Mouse (Mus musculus): ENCODE measurements at regions not wholly inside any gene's neighbourhood (a gene's known extent, or its start where the extent isn't known, plus 50 kb on each side); places are given as distances from the start of the nearest gene placed in this dataset.

DNA sequence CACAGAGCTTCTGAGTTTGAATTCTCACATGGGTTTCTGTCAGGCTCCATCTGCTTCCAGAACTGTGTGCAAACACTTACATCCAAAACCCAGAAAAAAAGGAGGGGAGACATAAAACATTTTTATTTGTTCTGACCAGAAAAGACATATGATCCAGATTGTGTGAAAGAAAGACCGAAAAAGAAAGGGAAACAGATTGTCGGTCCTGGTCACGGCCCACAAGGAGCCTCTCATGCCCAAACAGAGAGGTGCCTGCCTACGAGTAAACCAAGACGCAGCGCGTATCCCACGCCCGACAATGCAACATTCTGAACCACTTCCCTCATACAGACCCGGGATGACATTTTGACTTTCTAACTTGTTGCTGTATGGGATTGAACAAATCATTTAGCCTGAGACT is 65.3 kb upstream of the Rgma start:
- 54% methylated on average over 10 of the region's 10 CpGs for WGBS
- Histone ChIP-seq H3K27ac (ENCODE audit: insufficient read depth, low read depth, low read length) (no peak overlapping the region), H3K4me3 (ENCODE audit: insufficient read depth, low read depth, low read length) (no peak overlapping the region), H3K4me1 (ENCODE audit: control insufficient read depth, insufficient read depth, low read length) (no peaks in the 10 kb centered on the region), H3K36me3 (ENCODE audit: control insufficient read depth, insufficient read depth, low read length) (no peaks in the 10 kb centered on the region), H3K27me3 (replicated peaks; ENCODE audit: control insufficient read depth, insufficient read depth, low read length) (no peaks in the 10 kb centered on the region)
- TF ChIP-seq CTCF (conservative IDR thresholded peaks at IDR 0.05; ENCODE audit: insufficient read depth, insufficient read length, low read depth, low read length) (no peak), POLR2A (IDR thresholded peaks at IDR 0.05; ENCODE audit: low read depth, low read length) (no peak)
- DNase-seq, result no peak

- WGBS, result 94% methylated on average over 15 of the region's 15 CpGs
- H3K36me3 ChIP-seq (ENCODE audit: control insufficient read depth, insufficient read depth, low read length), result no peaks in the 10 kb centered on the region
- no peak overlapping the region for H3K27ac ChIP-seq (ENCODE audit: insufficient read depth, low read depth, low read length)
- TF ChIP-seq CTCF (conservative IDR thresholded peaks at IDR 0.05; ENCODE audit: insufficient read depth, insufficient read length, low read depth, low read length), result no peak
- no peak for TF ChIP-seq POLR2A (IDR thresholded peaks at IDR 0.05; ENCODE audit: low read depth, low read length)
- no peak overlapping the region for H3K4me3 ChIP-seq (ENCODE audit: insufficient read depth, low read depth, low read length)
- H3K4me1 ChIP-seq (ENCODE audit: control insufficient read depth, insufficient read depth, low read length), result no peaks in the 10 kb centered on the region
- H3K27me3 ChIP-seq (replicated peaks; ENCODE audit: control insufficient read depth, insufficient read depth, low read length), result no peaks in the 10 kb centered on the region
- DNase-seq, result no peak
These were observed 64.7 kb upstream of the Rgma start for GRCm38 (mm10) chr7:73310581-73311136.

DNA sequence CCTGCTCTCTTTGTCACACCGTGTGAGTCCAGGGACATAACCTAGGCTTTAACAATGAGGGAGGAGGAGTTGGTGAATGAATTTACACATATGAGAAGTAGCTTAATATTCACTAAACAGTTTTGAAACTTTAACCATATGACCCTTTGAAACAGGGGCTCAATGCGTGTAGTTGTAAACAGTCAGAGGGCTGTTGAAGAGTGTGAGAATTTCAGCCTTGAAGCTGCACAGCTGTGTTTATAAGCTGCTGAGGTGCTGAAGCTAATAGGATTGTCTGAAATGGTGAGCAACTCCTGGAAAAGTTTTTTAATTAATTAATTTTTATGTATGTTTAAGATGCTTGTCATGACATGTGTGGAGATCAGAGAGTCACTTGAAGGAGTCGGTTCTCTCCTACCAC is 59.8 kb upstream of the Rgma start:
- no peak for DNase-seq
- TF ChIP-seq POLR2A (IDR thresholded peaks at IDR 0.05; ENCODE audit: low read depth, low read length) (no peak), CTCF (conservative IDR thresholded peaks at IDR 0.05; ENCODE audit: insufficient read depth, insufficient read length, low read depth, low read length) (no peak)
- Histone ChIP-seq H3K36me3 (ENCODE audit: control insufficient read depth, insufficient read depth, low read length) (no peaks in the 10 kb centered on the region), H3K27me3 (replicated peaks; ENCODE audit: control insufficient read depth, insufficient read depth, low read length) (no peaks in the 10 kb centered on the region), H3K4me1 (ENCODE audit: control insufficient read depth, insufficient read depth, low read length) (no peaks in the 10 kb centered on the region), H3K4me3 (ENCODE audit: insufficient read depth, low read depth, low read length) (no peak overlapping the region), H3K27ac (ENCODE audit: insufficient read depth, low read depth, low read length) (no peak overlapping the region)
- WGBS, result 80% methylated on average over 3 of the region's 3 CpGs

- H3K27ac ChIP-seq (ENCODE audit: insufficient read depth, low read depth, low read length), result no peak overlapping the region
- whole genome bisulfite sequencing, result 95% methylated on average over 4 of the region's 4 CpGs
- H3K27me3 ChIP-seq (replicated peaks; ENCODE audit: control insufficient read depth, insufficient read depth, low read length), result no peaks in the 10 kb centered on the region
- no peak overlapping the region for H3K4me3 ChIP-seq (ENCODE audit: insufficient read depth, low read depth, low read length)
- H3K4me1 ChIP-seq (ENCODE audit: control insufficient read depth, insufficient read depth, low read length), result no peaks in the 10 kb centered on the region
- no peaks in the 10 kb centered on the region for H3K36me3 ChIP-seq (ENCODE audit: control insufficient read depth, insufficient read depth, low read length)
- TF ChIP-seq CTCF (conservative IDR thresholded peaks at IDR 0.05; ENCODE audit: insufficient read depth, insufficient read length, low read depth, low read length) (no peak), POLR2A (IDR thresholded peaks at IDR 0.05; ENCODE audit: low read depth, low read length) (no peak)
- DNase-seq, result no peak
These were observed 57.7 kb upstream of the Rgma start for GRCm38 (mm10) chr7:73317574-73317973.

GRCm38 (mm10) chr7:73319004-73319403 is 56.3 kb upstream of the Rgma start:
- Histone ChIP-seq H3K36me3 (ENCODE audit: control insufficient read depth, insufficient read depth, low read length) (no peaks in the 10 kb centered on the region), H3K27me3 (replicated peaks; ENCODE audit: control insufficient read depth, insufficient read depth, low read length) (no peaks in the 10 kb centered on the region), H3K4me1 (ENCODE audit: control insufficient read depth, insufficient read depth, low read length) (no peaks in the 10 kb centered on the region), H3K4me3 (ENCODE audit: insufficient read depth, low read depth, low read length) (no peak overlapping the region), H3K27ac (ENCODE audit: insufficient read depth, low read depth, low read length) (no peak overlapping the region)
- TF ChIP-seq CTCF (conservative IDR thresholded peaks at IDR 0.05; ENCODE audit: insufficient read depth, insufficient read length, low read depth, low read length) (no peak), POLR2A (IDR thresholded peaks at IDR 0.05; ENCODE audit: low read depth, low read length) (no peak)
- WGBS, result 93% methylated on average over 6 of the region's 6 CpGs
- DNase-seq, result no peak

GRCm38 (mm10) chr7:73319994-73320393 is 55.3 kb upstream of the Rgma start:
- Histone ChIP-seq H3K27ac (ENCODE audit: insufficient read depth, low read depth, low read length) (no peak overlapping the region), H3K4me3 (ENCODE audit: insufficient read depth, low read depth, low read length) (no peak overlapping the region), H3K27me3 (replicated peaks; ENCODE audit: control insufficient read depth, insufficient read depth, low read length) (no peaks in the 10 kb centered on the region), H3K36me3 (ENCODE audit: control insufficient read depth, insufficient read depth, low read length) (no peaks in the 10 kb centered on the region), H3K4me1 (ENCODE audit: control insufficient read depth, insufficient read depth, low read length) (no peaks in the 10 kb centered on the region)
- TF ChIP-seq POLR2A (IDR thresholded peaks at IDR 0.05; ENCODE audit: low read depth, low read length), result no peak
- no peak for TF ChIP-seq CTCF (conservative IDR thresholded peaks at IDR 0.05; ENCODE audit: insufficient read depth, insufficient read length, low read depth, low read length)
- WGBS, result 85% methylated on average over 7 of the region's 7 CpGs
- DNase-seq, result no peak

GRCm38 (mm10) chr7:73322466-73323151 is 52.7 kb upstream of the Rgma start:
- no peaks in the 10 kb centered on the region for H3K4me1 ChIP-seq (ENCODE audit: control insufficient read depth, insufficient read depth, low read length)
- no peak for DNase-seq
- H3K27ac ChIP-seq (ENCODE audit: insufficient read depth, low read depth, low read length), result no peak overlapping the region
- 87% methylated on average over 8 of the region's 8 CpGs for WGBS
- H3K27me3 ChIP-seq (replicated peaks; ENCODE audit: control insufficient read depth, insufficient read depth, low read length), result no peaks in the 10 kb centered on the region
- no peaks in the 10 kb centered on the region for H3K36me3 ChIP-seq (ENCODE audit: control insufficient read depth, insufficient read depth, low read length)
- no peak for TF ChIP-seq POLR2A (IDR thresholded peaks at IDR 0.05; ENCODE audit: low read depth, low read length)
- no peak overlapping the region for H3K4me3 ChIP-seq (ENCODE audit: insufficient read depth, low read depth, low read length)

Measured in kidney, adult 2 months (tissue).